Mouse (Mus musculus): Measurements from ENCODE around the gene St3gal2. TPM values are rescaled to one million over a fixed set of nuclear protein-coding genes. Genes with fewer than 3 reads are reported as not detected.
"Not testable (repeated sequence)": the region's sequence is repeated elsewhere in the genome, so short reads cannot be mapped to it uniquely, and the experiment has no call there.

St3gal2 gene
- total RNA-seq, 4 experiments from 2014 or later, result 87.8 to 95.6 (median 94.6) TPM

DNA sequence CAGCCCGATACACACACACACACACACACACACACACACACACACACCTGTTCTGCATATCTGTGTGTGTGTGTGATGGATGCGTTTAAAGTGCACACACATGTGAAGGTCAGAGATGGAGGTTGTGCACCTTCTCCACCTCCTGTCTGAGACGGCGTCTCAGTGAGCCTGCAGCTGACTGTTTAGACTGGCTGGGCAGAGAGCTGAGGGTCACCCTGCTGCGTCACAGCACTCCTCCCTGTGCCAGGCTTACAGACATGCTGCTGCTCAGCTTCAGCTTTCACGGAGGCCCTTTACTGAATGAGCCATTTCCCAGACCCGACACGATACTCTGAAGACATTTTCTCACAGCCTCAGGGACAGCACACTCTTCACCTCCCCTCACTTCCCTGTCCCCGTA, 70.3 kb downstream of the St3gal2 start:
- DNase-seq (ENCODE audit: low spot score in 2 of 2), result no peak

- DNase-seq (ENCODE audit: low spot score in 2 of 2), result no peak
These were observed 77.1 kb downstream of the St3gal2 start for GRCm38 (mm10) chr8:110996641-110997430.

DNA sequence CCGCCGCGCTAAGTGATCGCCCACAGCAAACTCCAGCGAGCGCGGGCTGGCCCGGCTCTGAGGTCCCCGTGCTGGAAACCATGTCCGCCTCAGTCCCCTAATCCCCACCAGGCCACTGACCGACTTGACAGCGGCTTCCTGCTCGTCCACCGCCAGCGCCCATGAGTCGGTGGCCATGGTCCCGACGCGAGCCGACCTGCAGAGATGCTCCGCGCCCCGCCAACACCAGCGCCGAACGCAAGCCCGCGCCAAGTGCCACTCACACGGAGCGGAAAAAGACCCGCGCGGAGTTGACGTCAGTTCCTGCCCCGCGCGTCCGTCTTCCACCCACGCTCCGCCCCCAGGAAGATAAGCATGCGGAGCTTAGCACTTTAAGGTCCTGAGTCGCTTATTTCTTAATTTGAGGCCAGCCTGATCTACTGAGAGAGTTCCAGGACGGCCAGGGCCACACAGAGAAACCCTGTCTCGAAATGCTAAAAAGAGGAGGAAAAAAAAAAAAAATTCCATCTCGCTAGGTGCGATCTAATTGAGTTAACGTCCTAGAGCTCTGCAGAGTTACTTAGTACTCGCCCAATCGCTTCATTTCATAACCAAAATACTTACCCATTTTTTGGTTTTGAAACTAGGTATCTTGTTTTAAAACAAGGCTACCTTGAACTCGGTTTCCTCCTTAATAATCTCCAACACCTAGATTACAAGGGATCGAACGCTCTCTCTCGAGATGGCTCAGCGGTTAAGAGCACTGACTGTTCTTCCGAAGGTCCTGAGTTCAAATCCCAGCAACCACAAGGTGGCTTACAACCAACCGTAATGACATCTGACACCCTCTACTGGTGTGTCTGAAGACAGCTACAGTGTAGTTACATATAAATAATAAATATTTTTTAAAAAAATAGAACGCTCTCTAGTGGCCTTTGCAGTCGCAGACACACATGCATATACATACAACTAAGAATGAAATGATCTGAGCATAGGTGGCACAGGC, 78.1 kb downstream of the St3gal2 start, which contains the start of gene Ddx19a:
Ddx19a (minus strand) TSS at position 254 of the 985 bp plus-strand sequence.
- DNase-seq (ENCODE audit: low spot score in 2 of 2), result peak; percentile 77 to 83

DNA sequence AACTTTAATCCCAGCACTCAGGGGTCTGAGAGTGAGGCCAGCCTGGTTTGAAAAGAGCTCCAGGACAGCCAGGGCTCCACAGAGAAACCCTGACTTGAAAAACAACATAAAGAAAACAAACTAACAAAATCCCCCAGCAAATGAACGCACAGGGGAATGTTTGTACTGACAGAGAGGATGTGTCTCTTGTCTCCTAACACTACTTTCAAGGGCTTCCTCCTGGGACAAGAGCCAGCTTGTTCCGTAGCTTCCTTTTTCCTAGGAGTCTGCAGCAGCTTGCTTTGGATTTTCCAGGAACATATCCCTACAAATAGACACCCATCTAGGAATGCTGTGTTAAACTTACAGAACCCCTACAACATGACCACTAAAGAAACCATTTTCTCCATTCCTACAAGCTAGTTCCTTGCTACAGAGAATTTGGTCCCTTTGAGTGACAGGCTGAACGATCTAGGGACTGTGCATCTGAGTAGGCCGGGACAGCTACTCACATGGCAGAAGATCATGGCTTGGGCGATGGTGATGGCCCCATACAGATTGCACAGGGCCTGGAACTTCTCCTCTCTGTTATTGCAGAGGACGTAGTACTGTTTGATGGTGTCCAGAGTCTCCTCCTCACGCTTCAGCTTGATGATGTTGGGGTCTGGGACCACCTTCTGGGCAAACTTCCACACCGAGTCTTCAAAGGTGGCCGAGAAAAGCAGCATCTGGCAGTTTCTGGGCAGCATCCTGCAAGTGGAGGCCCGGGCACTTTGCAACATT, 90.7 kb downstream of the St3gal2 start:
- DNase-seq (ENCODE audit: low spot score in 2 of 2), result not testable (repeated sequence)

Small RNA genes lying within 50 kb of the gene (microRNA-seq; reads per million reads assigned to microRNA genes)
- 0 to 0.22 reads per million in 2 experiments for gene Mir3473d

Other genes with a start within 250 kb of the St3gal2 start
- gene Mtss1l, start 198.4 kb upstream of the St3gal2 start, total RNA-seq (2022), result 100 to 1,000 TPM; 206 to 236 (median 215) TPM
- 10 to 100 TPM; 80.4 to 88.7 (median 81.2) TPM for gene Il34, start 114.0 kb upstream of the St3gal2 start, total RNA-seq (2022)
- gene Cog4, start 73.3 kb upstream of the St3gal2 start, total RNA-seq (2022), result 10 to 100 TPM; 50.2 to 56.8 (median 54.5) TPM
- gene Sf3b3, start 73.1 kb upstream of the St3gal2 start, total RNA-seq (2022), result 10 to 100 TPM; 58.6 to 66.2 (median 60.5) TPM
- 10 to 100 TPM; 16.7 to 20.2 (median 19.4) TPM for gene Fuk, start 17.4 kb upstream of the St3gal2 start, total RNA-seq (2022)
- gene Ddx19a, start 77.9 kb downstream of the St3gal2 start, total RNA-seq (2022), result 10 to 100 TPM; 24.6 to 27.5 (median 26.4) TPM
- gene Ddx19b, start 111.8 kb downstream of the St3gal2 start, total RNA-seq (2022), result 10 to 100 TPM; 17.9 to 20.5 (median 18.9) TPM
- 100 to 1,000 TPM in 1 of 4 experiments, 10 to 100 TPM in 3; 82.5 to 110 (median 95.8) TPM for gene Aars, start 113.2 kb downstream of the St3gal2 start, total RNA-seq (2022)
- gene Exosc6, start 136.4 kb downstream of the St3gal2 start, total RNA-seq (2022), result not detected
- gene Clec18a, start 172.5 kb downstream of the St3gal2 start, total RNA-seq (2022), result 1 to 10 TPM; 2.3 to 4.0 (median 3.3) TPM
- 10 to 100 TPM; 29.0 to 36.5 (median 31.5) TPM for gene Pdpr, start 174.7 kb downstream of the St3gal2 start, total RNA-seq (2022)

All from left cerebral cortex, adult 8-10 months (tissue).